Mouse (Mus musculus) urinary bladder, postnatal 14 days (tissue): ENCODE data around the gene Astn2.

Experiments
- DNase-seq: peaks from one replicate; pipeline ENCODE4 v3.0.0; 2021; ENCODE audit warnings: low spot score

The Astn2 gene

DNA sequence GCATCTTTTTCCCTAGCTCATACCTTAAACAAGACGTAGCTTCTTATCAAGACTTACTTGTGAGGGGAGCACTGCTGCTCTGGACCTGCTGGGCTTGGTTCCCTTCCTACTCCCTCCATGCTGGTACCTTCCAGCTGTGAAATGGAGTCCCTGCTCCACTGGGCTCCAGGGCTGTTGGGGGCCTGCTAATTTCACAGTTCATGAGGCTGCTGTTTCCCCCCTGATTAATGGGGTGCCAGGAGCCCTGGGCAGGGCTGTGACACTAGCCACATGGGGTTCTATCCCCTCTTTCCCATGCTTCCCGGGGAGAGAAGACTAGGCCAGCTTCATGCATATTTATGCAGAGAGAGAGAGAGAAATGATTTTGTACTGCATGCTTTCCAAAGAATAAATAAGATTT is 234.9 kb downstream of the Astn2 start:
- DNase-seq: no peak

GRCm38 (mm10) chr4:66158714-66159113 is 245.7 kb downstream of the Astn2 start:
- DNase-seq: no peak

GRCm38 (mm10) chr4:66157439-66158113 is 246.8 kb downstream of the Astn2 start:
- DNase-seq: no peak

- no peak for DNase-seq
These were observed 257.9 kb downstream of the Astn2 start for GRCm38 (mm10) chr4:66146546-66146945.

DNA sequence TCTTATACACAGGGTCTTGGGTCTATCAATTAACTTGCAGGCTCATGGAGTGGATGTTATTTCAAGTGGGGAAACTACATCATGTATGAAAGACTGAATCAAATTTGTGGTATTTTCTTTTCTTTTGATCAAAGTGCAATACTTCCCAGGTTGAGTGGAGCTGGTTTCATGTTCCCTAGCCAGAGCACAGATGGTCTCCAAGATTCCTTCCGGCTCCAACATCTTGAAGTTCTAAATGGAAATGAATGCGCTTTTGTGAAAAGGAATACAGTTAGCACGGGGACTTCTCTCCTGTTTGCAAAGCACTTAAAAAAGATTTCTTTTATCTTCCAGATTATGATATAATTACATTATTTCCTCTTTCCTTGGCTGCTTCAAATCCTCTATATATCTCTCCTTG is 278.2 kb downstream of the Astn2 start:
- no peak for DNase-seq

GRCm38 (mm10) chr4:66122766-66123358 is 281.5 kb downstream of the Astn2 start:
- no peak for DNase-seq

GRCm38 (mm10) chr4:66114243-66114642 is 290.2 kb downstream of the Astn2 start:
- DNase-seq: no peak

DNA sequence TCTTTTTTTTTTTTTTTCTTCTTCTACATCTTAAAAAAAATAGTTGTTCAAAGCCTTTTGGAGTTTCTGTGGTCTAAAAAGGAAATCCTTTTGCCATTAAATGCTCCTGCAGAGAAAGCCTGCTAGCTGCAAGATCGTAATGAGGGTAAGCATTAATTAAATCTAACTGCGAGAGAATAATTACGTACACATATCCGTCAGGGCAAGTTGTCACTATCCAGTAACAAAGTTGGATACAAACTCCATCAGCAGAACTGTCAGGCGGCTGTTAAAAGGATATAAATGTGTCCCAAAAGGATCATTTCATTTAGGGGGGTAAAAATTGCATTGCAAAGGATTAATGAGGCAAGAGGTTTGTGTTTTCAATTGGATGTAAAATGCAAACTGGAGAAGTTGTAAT is 302.4 kb downstream of the Astn2 start:
- no peak for DNase-seq

DNA sequence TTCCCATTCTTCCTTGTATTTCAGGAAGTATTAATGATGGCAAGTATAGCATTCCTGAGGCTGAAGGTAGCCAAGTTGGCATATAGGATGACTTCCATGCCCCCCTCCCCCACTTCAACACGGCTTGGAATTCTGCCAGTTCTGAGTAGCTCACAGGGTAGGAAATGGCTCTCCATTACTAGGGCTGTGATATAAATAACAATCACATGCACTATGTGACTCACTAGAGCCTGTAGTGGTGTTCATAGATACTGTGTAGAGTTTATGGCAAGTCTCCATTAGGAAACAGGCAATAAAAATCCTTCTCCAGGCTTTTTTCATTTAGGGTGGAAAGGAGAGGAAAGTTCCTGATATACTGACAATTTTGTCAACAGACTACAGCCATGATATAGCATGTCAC is 306.8 kb downstream of the Astn2 start:
- DNase-seq: no peak

- no peak for DNase-seq
These were observed 308.3 kb downstream of the Astn2 start for GRCm38 (mm10) chr4:66096104-66096503.

DNA sequence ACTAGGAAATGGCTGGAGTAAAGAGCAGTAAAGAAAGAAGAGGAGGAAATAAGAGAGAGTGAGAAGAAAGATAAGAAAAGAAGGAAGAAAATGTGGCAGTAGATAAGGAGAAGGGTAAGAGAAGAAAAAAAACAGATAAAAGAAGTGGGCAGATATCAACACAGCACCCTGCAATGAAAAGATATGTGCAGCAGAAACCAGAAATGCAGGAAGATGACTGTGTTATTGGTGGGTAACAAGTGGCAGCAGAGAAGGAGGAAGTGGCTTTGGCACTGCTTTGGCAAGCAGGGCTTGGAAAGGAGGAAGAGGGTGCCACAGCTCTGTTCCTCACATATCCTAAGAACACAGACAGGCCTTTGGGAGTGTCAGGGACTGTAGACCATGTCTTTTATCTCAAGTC is 347.2 kb downstream of the Astn2 start:
- DNase-seq: no peak

- no peak for DNase-seq
These were observed 348.7 kb downstream of the Astn2 start for GRCm38 (mm10) chr4:66055690-66056089.

DNA sequence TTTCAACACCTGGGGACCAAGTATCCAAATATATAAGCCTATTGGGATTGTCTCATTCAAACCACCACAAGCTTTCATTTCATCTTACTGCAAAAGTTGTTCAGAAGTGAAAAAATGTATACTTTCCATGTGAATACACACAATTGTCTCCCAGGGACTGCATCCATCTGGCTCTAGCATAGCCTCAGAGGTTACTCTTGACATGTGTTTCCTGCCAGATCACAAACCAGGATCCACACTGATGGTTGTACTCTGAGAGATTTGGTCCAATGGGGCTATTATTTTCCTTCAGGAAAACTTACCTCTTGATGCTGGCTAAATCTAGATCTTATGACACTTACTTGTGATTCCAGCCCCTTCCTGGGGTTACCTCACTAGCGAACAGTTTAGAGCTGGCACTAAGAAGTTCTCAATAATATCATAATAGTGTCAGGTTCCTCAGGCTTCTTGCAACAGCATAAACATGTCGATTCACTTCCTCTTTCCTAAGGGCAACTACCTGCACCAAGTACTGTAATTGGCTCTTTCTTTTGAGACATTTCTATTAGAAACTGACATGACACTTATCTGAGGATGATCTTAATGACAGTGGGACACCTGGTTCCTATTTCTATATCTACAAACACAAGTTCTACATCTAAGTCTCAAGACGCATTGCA is 361.3 kb downstream of the Astn2 start:
- no peak for DNase-seq

DNA sequence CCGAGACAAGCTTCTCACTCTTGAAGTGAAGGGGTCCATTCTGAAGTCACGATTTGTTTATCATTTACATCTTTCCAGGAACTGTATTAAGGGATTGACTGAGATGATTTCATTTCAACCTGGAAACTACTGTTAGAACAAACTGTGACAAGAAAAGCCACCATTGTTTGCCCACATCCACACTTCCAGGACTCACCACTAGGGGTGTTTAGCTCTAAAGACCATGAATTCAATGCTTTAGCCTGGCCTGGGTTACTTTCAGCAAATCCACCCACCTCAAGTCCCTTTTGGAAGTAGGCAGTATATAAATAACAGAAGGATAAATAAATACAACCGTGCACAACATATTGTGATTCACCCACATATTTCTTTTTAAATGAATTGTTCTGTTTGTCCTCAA is 370.6 kb downstream of the Astn2 start:
- DNase-seq: no peak

GRCm38 (mm10) chr4:66031320-66031870 is 373.0 kb downstream of the Astn2 start:
- DNase-seq: no peak

DNA sequence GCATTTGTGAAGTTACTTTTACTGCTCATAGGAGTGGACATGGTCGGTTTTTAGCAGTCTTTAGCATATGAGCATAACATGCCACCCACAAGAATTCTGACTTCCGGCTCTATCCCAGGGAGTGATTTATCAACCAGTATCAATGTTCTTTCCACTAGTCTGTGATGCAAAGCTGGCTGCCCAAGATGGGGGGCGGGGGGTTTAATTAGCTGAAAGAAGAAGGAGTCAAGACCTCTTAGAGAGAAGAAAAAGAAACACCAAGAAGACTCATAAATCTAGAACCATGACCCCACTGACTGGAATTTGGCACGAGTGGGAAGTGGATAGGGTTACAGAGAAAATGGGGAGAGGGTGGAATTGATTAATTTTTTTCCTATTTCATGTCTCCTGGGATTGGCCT is 374.5 kb downstream of the Astn2 start:
- DNase-seq: no peak

GRCm38 (mm10) chr4:66027866-66028265 is 376.5 kb downstream of the Astn2 start:
- no peak for DNase-seq

GRCm38 (mm10) chr4:66025393-66026062 is 378.9 kb downstream of the Astn2 start:
- DNase-seq: peak; percentile 9

DNA sequence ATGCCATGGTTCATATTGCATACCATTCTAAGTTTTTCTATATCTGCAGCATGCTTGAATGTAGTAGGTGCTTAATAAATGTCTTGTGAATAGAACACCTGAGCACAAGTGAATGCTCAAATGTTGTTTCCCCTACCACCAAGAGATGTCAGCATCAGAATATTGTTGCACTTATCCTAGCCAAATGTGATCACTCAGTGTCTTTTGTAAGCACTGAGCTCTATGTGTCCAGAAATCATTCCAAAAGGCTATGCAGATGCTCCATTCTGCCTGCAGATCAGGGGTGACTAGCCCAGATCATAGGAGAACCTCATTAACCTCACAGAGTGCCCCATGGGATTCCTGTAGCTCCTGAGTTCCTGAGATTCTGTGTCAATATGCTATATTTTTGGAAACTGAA is 401.5 kb downstream of the Astn2 start:
- no peak for DNase-seq

DNA sequence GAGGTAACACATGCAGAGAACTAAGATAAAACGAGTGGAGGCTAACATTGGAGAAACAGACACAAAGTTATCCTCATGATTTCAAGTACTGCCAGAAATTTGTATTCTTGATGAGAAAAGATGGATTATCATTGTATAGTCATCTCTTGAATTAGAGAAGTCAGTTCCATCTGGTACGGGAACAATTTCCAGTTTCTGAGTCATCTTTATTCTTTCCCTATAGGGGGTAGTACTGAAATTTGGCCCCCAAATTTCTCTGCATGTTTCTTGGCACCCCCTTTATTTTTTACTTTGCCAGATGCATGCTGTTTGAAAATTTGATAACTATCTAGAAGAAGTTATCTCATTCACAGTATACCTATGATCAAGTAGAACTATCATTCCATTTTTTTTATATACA is 420.8 kb downstream of the Astn2 start:
- no peak for DNase-seq

GRCm38 (mm10) chr4:65982882-65983281 is 421.5 kb downstream of the Astn2 start:
- no peak for DNase-seq

DNA sequence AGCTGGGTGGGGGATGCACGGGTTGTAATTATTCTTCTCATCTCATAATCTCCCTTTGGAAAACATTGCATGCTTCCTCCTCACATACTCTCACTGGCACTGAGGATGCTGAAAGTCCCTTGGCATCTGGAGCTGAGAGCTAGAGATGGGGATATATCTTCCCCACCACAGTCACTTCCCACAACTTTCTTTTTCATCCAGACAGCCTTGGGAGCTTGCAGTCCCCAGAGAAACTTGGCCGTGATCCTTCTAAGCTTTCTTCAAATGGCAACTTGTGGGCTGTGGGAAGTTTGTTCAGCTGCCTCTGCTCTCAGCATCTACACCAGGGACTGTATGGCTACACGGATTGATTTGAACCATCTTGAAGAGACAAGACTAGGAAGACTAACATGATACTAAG is 428.2 kb downstream of the Astn2 start:
- no peak for DNase-seq

GRCm38 (mm10) chr4:65972395-65972794 is 432.0 kb downstream of the Astn2 start:
- no peak for DNase-seq
